Mouse (Mus musculus) cerebral cortex, adult 2 months (tissue): ENCODE measurements around the gene Lipo3.

Experiments
- WGBS: fragments of 180-500 bp; shearing (Covaris S2); methylation state at CpG from one replicate; pipeline ENCODE4 v1.1.7; 2018; 5-methylcytosine and 5-hydroxymethylcytosine counted together

Lipo3 gene

DNA sequence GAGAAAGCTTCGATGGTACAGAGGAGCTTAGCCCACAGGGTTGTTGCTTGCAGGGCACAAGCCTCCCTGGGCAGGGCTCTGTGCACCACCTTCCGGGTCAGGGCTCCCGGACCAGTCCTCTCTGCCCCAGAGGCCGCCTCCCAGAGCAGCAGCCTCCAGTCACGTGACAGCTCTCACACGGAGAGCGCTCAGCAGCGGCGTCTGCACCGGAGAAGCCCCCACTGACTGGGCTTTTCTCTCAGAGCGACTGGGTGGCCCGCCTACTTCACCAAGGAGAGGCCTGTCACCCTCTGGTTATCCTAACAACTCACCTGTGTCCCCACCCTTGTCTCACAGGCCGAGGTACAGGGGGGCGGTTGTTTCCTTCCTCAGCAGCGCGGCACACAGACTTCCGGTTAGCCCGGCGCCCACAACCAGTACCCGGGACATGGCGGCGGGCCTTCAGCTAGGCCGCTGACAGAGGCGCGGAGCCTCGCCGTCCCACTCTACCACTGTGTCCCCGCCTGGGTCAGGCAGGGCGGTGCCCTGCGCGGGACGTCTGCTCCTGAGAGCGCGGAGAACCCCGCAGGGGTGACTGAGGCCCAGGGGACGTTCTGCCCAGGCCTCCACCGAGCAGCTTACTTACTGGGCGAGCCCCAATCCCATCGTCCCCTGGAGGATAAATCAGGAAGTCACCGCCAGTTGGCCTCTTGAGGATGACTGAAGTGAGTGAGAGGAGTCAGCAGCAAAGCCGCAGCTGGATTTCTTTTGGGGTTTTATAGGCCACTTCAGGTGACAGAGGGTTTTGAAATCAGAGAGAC, at the start of gene Lipo3:
TSS of gene Lipo3 (minus strand) at position 665 of the 800 bp plus-strand sequence.
- 38% methylated on average over 12 of the region's 41 CpGs for WGBS

DNA sequence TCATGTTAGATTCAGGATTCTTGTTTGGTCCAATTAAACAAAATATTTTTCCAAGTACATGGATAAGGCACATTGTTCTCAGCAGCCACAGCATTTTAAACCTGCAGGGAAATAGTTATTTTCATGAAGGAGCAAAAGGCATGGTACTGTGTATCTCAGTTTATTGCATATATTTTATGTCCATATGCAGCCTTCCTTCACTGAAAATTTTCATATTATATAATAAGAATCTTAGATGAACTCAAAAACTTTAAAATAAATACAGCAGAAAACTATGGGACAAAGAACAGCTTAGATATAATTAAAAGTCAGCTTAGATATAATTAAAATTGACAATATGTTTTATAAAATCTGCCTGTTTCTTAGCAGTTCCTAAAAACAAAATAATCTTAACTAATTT, 25.6 kb upstream of the Lipo3 start, which contains the start of gene Lipo1:
TSS of gene Lipo1 (minus strand) at position 101 of the 400 bp plus-strand sequence.

DNA sequence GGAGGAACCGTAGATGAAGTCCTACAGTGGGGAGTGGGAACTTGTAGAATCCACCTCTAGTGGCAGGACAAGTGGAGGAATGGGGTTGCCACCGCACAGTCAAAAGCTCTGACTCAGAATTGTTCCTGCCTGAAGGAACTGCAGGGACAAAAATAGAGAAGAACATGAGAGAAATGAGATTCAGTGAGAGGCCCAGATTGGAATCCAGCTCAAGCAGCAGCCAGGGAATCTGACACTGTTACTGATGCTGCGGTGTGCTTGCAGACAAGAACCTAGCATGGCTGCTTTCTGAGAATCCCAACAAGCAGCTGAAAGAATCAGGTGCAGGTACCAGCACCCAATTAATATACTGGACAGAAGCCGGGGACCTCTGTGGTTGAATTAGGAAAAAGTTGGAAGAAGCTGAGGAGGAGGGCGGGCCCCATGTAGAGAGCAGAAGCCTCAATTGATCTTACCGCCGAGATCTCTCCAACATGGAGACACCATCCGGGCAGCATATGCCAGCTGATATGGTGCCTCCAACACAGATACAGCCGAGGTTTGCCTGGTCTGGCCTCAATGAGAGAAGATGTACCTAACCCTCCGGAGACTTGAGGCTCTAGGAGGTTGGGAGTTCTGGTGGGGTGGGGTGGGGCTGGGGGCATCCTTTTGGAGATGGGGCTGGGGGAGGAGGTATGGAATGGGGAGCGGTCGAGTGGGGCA, 25.0 kb upstream of the Lipo3 start:
- WGBS: 76% methylated on average over 12 of the region's 12 CpGs

DNA sequence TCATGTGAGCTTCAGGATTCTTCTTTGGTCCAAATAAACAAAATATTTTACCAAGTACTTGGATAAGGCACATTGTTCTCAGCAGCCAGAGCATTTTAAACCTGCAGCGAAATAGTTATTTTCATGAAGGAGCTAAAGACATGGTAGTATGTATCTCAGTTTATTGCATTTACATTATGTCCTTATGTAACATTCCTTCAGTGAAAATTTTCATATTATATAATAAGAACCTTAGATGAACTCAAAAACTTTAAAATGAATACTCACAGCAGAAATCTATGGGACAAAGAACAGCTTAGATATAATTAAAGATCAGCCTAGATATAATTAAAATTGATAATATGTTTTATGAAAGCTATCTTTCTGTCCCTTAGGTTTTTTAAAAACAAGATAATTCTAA, 10.5 kb downstream of the Lipo3 start, which contains the start of gene Lipo2:
TSS of gene Lipo2 (minus strand) at position 101 of the 400 bp plus-strand sequence.
- WGBS: 65% methylated on average over 1 of the region's 1 CpGs

DNA sequence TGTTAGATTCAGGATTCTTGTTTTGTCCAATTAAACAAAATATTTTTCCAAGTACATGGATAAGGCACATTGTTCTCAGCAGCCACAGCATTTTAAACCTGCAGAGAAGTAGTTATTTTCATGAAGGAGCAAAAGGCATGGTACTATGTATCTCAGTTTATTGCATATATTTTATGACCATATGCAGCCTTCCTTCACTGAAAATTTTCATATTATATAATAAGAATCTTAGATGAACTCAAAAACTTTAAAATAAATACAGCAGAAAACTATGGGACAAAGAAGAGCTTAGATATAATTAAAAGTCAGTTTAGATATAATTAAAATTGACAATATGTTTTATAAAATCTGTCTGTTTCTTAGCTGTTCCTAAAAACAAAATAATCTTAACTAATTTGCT, 136.6 kb downstream of the Lipo3 start, which contains the start of gene Gm8978:
TSS of gene Gm8978 (minus strand) at position 101 of the 400 bp plus-strand sequence.

DNA sequence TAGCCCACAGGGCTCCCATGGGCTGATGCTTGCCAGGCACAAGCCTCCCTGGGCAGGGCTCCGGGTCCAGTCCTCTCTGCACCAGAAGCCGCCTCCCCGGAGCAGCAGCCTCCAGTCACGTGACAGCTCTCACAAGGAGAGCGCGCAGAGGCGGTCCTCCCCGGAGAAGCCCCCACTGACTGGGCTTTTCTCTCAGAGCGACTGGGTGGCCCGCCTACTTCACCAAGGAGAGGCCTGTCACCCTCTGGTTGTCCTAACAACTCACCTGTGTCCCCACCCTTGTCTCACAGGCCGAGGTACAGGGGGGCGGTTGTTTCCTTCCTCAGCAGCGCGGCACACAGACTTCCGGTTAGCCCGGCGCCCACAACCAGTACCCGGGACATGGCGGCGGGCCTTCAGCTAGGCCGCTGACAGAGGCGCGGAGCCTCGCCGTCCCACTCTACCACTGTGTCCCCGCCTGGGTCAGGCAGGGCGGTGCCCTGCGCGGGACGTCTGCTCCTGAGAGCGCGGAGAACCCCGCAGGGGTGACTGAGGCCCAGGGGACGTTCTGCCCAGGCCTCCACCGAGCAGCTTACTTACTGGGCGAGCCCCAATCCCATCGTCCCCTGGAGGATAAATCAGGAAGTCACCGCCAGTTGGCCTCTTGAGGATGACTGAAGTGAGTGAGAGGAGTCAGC, 172.0 kb downstream of the Lipo3 start:
- 3% methylated on average over 9 of the region's 38 CpGs for WGBS

DNA sequence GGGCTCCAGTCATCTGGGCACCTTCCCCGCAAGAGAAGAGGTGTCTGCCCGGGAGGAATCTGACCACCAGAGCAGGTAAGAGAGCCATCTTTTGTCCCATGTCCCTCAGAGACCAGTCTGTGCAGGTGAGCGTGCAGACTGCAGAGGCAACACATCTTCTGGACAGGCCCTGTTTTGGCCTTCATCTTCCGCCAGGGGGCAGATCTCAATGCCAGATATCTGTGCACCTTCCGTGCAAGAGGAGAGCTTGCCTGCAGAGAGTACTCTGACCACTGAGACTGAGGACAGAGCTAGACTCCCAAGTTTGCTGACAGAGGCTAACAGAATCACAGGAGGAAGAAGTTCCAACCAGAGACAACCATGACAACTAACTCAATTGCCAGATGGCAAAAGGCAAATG, 193.2 kb downstream of the Lipo3 start:
- WGBS: 85% methylated on average over 5 of the region's 5 CpGs

DNA sequence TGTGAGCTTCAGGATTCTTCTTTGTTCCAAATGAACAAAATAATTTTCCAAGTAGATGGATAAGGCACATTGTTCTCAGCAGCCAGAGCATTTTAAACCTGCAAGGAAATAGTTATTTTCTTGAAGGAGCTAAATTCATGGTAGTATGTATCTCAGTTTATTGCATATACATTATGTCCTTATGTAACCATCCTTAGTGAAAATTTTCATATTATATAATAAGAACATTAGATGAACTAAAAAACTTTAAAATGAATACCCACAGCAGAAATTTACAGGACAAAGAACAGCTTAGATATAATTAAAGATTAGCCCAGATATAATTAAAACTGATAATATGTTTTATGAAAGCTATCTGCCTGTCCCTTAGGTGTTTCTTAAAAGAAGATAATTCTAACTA, 244.1 kb downstream of the Lipo3 start, which contains the start of gene Lipo4:
TSS of gene Lipo4 (minus strand) at position 101 of the 400 bp plus-strand sequence.

